Mouse (Mus musculus): ENCODE data around the gene Rbm4b. TPM values are rescaled to one million over a fixed set of nuclear protein-coding genes. Genes with fewer than 3 reads are reported as not detected.
A peak's percentile ranks its signal among the peaks of the same experiment; 100 is the strongest.
"Not testable (repeated sequence)": the region's sequence is repeated elsewhere in the genome, so short reads cannot be mapped to it uniquely, and the experiment has no call there.

Gene Rbm4b
- polyA plus RNA-seq, 1 experiment from 2014 or later = 15.6 TPM

GRCm38 (mm10) chr19:4745057-4745456 is 11.2 kb upstream of the Rbm4b start:
- Histone ChIP-seq H3K36me3 (replicated peaks) (no peaks in the 10 kb centered on the region), H3K27me3 (no peaks in the 10 kb centered on the region)

GRCm38 (mm10) chr19:4745681-4746080 is 10.6 kb upstream of the Rbm4b start:
- H3K4me3 ChIP-seq (replicated peaks) = no peak overlapping the region
- no peak for ATAC-seq (ENCODE audit: insufficient read depth)

More at GRCm38 (mm10) chr19:4745057-4745456, 11.2 kb upstream of the Rbm4b start:
- no peak overlapping the region for H3K4me2 ChIP-seq
- no peak for ATAC-seq (ENCODE audit: insufficient read depth)
- H3K27ac ChIP-seq (replicated peaks) = no peak overlapping the region
- H3K4me1 ChIP-seq (replicated peaks) = no peaks in the 10 kb centered on the region
- WGBS (ENCODE audit: insufficient replicate concordance) = 65% methylated on average over 9 of the region's 9 CpGs
- no peaks in the 10 kb centered on the region for H3K9me3 ChIP-seq (replicated peaks)
- no peak overlapping the region for H3K9ac ChIP-seq
- no peak overlapping the region for H3K4me3 ChIP-seq (replicated peaks)

GRCm38 (mm10) chr19:4746611-4747010 is 9.7 kb upstream of the Rbm4b start:
- no peak overlapping the region for H3K4me2 ChIP-seq
- 74% methylated on average over 14 of the region's 14 CpGs for WGBS (ENCODE audit: insufficient replicate concordance)
- no peak for ATAC-seq (ENCODE audit: insufficient read depth)
- H3K36me3 ChIP-seq (replicated peaks) = no peaks in the 10 kb centered on the region
- no peak overlapping the region for H3K9ac ChIP-seq
- H3K4me3 ChIP-seq (replicated peaks) = no peak overlapping the region
- H3K4me1 ChIP-seq (replicated peaks) = no peaks in the 10 kb centered on the region
- H3K27me3 ChIP-seq = no peaks in the 10 kb centered on the region
- no peaks in the 10 kb centered on the region for H3K9me3 ChIP-seq (replicated peaks)
- no peak overlapping the region for H3K27ac ChIP-seq (replicated peaks)

More at GRCm38 (mm10) chr19:4745681-4746080, 10.6 kb upstream of the Rbm4b start:
- Histone ChIP-seq H3K9ac (no peak overlapping the region), H3K9me3 (replicated peaks) (no peaks in the 10 kb centered on the region), H3K4me2 (no peak overlapping the region), H3K36me3 (replicated peaks) (no peaks in the 10 kb centered on the region), H3K4me1 (replicated peaks) (no peaks in the 10 kb centered on the region), H3K27me3 (no peaks in the 10 kb centered on the region), H3K27ac (replicated peaks) (no peak overlapping the region)
- 81% methylated on average over 10 of the region's 10 CpGs for WGBS (ENCODE audit: insufficient replicate concordance)

GRCm38 (mm10) chr19:4747631-4748312 is 8.5 kb upstream of the Rbm4b start:
- 82% methylated on average over 9 of the region's 9 CpGs for WGBS (ENCODE audit: insufficient replicate concordance)
- no peak overlapping the region for H3K9ac ChIP-seq
- ATAC-seq (ENCODE audit: insufficient read depth) = no peak
- H3K4me3 ChIP-seq (replicated peaks) = no peak overlapping the region
- no peaks in the 10 kb centered on the region for H3K9me3 ChIP-seq (replicated peaks)
- H3K4me2 ChIP-seq = no peak overlapping the region
- H3K27ac ChIP-seq (replicated peaks) = no peak overlapping the region
- H3K36me3 ChIP-seq (replicated peaks) = no peaks in the 10 kb centered on the region
- H3K4me1 ChIP-seq (replicated peaks) = no peaks in the 10 kb centered on the region
- no peaks in the 10 kb centered on the region for H3K27me3 ChIP-seq

- H3K9ac ChIP-seq = no peak overlapping the region
- WGBS (ENCODE audit: insufficient replicate concordance) = 75% methylated on average over 10 of the region's 10 CpGs
- H3K36me3 ChIP-seq (replicated peaks) = no peaks in the 10 kb centered on the region
- H3K4me3 ChIP-seq (replicated peaks) = no peak overlapping the region
- H3K4me1 ChIP-seq (replicated peaks) = no peaks in the 10 kb centered on the region
- ATAC-seq (ENCODE audit: insufficient read depth) = no peak
- H3K27ac ChIP-seq (replicated peaks) = no peak overlapping the region
- H3K4me2 ChIP-seq = no peak overlapping the region
- no peaks in the 10 kb centered on the region for H3K9me3 ChIP-seq (replicated peaks)
- H3K27me3 ChIP-seq = no peaks in the 10 kb centered on the region
These were observed 7.8 kb upstream of the Rbm4b start for GRCm38 (mm10) chr19:4748493-4748892.

- Histone ChIP-seq H3K27me3 (no peaks in the 10 kb centered on the region), H3K9me3 (replicated peaks) (no peaks in the 10 kb centered on the region), H3K4me2 (no peak overlapping the region), H3K36me3 (replicated peaks) (no peaks in the 10 kb centered on the region), H3K27ac (replicated peaks) (no peak overlapping the region), H3K4me3 (replicated peaks) (no peak overlapping the region), H3K9ac (no peak overlapping the region), H3K4me1 (replicated peaks) (no peaks in the 10 kb centered on the region)
- 68% methylated on average over 6 of the region's 6 CpGs for WGBS (ENCODE audit: insufficient replicate concordance)
- ATAC-seq (ENCODE audit: insufficient read depth) = no peak
These were observed 6.3 kb upstream of the Rbm4b start for GRCm38 (mm10) chr19:4749975-4750374.

- H3K9me3 ChIP-seq (replicated peaks) = no peaks in the 10 kb centered on the region
- peaks cover 22% of the 10 kb centered on the region for H3K4me1 ChIP-seq (replicated peaks)
- H3K27ac ChIP-seq (replicated peaks) = peak overlapping the region; percentile 85
- peak overlapping the region; percentile 77 for H3K9ac ChIP-seq
- peak overlapping the region; percentile 85 for H3K4me2 ChIP-seq
- peak overlapping the region; percentile 79 for H3K4me3 ChIP-seq (replicated peaks)
- ATAC-seq (ENCODE audit: insufficient read depth) = peak; percentile 66
- H3K27me3 ChIP-seq = no peaks in the 10 kb centered on the region
- 0% methylated on average over 10 of the region's 10 CpGs for WGBS (ENCODE audit: insufficient replicate concordance)
- peaks cover 11% of the 10 kb centered on the region for H3K36me3 ChIP-seq (replicated peaks)
These were observed 618 bp upstream of the Rbm4b start for GRCm38 (mm10) chr19:4755565-4756192.

- peak overlapping the region; percentile 85 for H3K27ac ChIP-seq (replicated peaks)
- H3K4me2 ChIP-seq = peak overlapping the region; percentile 85
- H3K9me3 ChIP-seq (replicated peaks) = no peaks in the 10 kb centered on the region
- peaks cover 22% of the 10 kb centered on the region for H3K4me1 ChIP-seq (replicated peaks)
- peak overlapping the region; percentile 77 for H3K9ac ChIP-seq
- ATAC-seq (ENCODE audit: insufficient read depth) = no peak
- H3K27me3 ChIP-seq = no peaks in the 10 kb centered on the region
- H3K4me3 ChIP-seq (replicated peaks) = peak overlapping the region; percentile 79
- 12% methylated on average over 9 of the region's 9 CpGs for WGBS (ENCODE audit: insufficient replicate concordance)
- H3K36me3 ChIP-seq (replicated peaks) = peaks cover 18% of the 10 kb centered on the region
These were observed 624 bp downstream of the Rbm4b start for GRCm38 (mm10) chr19:4756921-4757320.

GRCm38 (mm10) chr19:4760544-4760943 is 4.2 kb downstream of the Rbm4b start:
- not testable (repeated sequence) for H3K4me3 ChIP-seq (replicated peaks); H3K9me3 ChIP-seq (replicated peaks); H3K9ac ChIP-seq; H3K27ac ChIP-seq (replicated peaks); H3K4me2 ChIP-seq; ATAC-seq (ENCODE audit: insufficient read depth); H3K27me3 ChIP-seq
- Histone ChIP-seq H3K4me1 (replicated peaks) (peaks cover 18% of the 10 kb centered on the region), H3K36me3 (replicated peaks) (peaks cover 52% of the 10 kb centered on the region)
- WGBS (ENCODE audit: insufficient replicate concordance) = 82% methylated on average over 8 of the region's 8 CpGs

- no peak for ATAC-seq (ENCODE audit: insufficient read depth)
- WGBS (ENCODE audit: insufficient replicate concordance) = 64% methylated on average over 1 of the region's 1 CpGs
- no peaks in the 10 kb centered on the region for H3K27me3 ChIP-seq
- no peak overlapping the region for H3K4me2 ChIP-seq
- H3K27ac ChIP-seq (replicated peaks) = no peak overlapping the region
- H3K9me3 ChIP-seq (replicated peaks) = no peaks in the 10 kb centered on the region
- peaks cover 68% of the 10 kb centered on the region for H3K36me3 ChIP-seq (replicated peaks)
- H3K4me3 ChIP-seq (replicated peaks) = no peak overlapping the region
- H3K9ac ChIP-seq = no peak overlapping the region
- H3K4me1 ChIP-seq (replicated peaks) = peaks cover 8% of the 10 kb centered on the region
These were observed 6.6 kb downstream of the Rbm4b start for GRCm38 (mm10) chr19:4762876-4763275.

GRCm38 (mm10) chr19:4767507-4768148 is 11.3 kb downstream of the Rbm4b start:
- H3K4me3 ChIP-seq (replicated peaks) = no peak overlapping the region
- ATAC-seq (ENCODE audit: insufficient read depth) = peak; percentile 54; the same call in 1 of the 2 replicates
- H3K36me3 ChIP-seq (replicated peaks) = peaks cover 93% of the 10 kb centered on the region
- H3K4me1 ChIP-seq (replicated peaks) = 0 out of 2 replicates have a peak, but pooled peaks cover 6% of the 10 kb centered on the region
- no peak overlapping the region for H3K4me2 ChIP-seq
- H3K27me3 ChIP-seq = no peaks in the 10 kb centered on the region
- 80% methylated on average over 12 of the region's 12 CpGs for WGBS (ENCODE audit: insufficient replicate concordance)
- H3K27ac ChIP-seq (replicated peaks) = peak overlapping the region; percentile 46; the same call in 1 of the 2 replicates
- no peak overlapping the region for H3K9ac ChIP-seq
- no peaks in the 10 kb centered on the region for H3K9me3 ChIP-seq (replicated peaks)

Data from liver, embryonic 15.5 days (tissue).